Comparison of ENCODE assay signal across 27 mouse cellular contexts in the genomic region with DNA sequence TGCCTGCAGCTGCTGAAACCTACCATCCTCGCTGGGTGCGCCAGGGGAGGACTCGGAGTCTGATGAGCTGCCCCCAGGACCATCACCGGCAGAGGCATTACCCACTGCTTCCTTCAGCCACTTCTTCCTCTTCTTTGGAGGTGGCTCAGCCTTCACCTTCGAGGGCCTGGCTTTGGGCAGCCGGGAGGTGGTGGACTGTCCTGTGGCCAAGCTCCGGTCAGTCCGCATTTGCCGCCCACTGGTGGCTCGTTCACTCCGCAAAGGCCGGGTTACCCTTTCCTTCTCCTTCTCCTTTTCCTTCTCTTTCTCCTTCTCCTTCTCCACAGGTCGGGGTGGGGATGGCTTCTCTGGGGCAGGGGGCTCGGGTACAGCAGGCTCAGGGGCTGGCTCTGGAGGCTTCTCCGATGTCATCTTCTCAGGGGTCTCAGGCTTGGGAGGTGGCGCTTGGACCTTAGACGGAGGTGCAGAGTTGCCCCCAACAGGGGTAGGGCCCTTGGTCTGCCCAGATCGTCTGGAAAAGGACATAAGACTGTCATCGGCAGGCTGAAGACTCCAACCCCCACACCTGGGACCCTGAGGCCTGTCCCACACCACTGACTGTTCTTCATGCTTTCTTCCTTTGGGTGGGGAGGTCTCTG.
"Had no signal": no experiment of that assay in that cellular context is flagged by ENCODE, and none has a peak within 500 bp of the region (broad histone marks: within the 10 kb centered on the region; RNA-seq: fewer than 3 reads in every experiment).

No protein-coding gene starts in this region.

- ATAC-seq: forebrain, embryonic 14.5 days; forebrain, embryonic 15.5 days; forebrain, embryonic 16.5 days; forebrain, postnatal 0 days had no signal

- DNase-seq: cerebellum, adult 2 months; cerebellum, adult 8-10 months; cerebellum, adult 9-10 months; cerebellum, adult 9-11 months; cerebellum, postnatal 10 days; cerebellum, postnatal 14 days; cerebellum, postnatal 25 days; cerebellum, postnatal 36 days; embryo, embryonic 11 days; forebrain, postnatal 0 days; gastrocnemius, adult 2 months; gastrocnemius, postnatal 10 days; gastrocnemius, postnatal 14 days; gastrocnemius, postnatal 25 days; gastrocnemius, postnatal 36 days; heart, adult 18-20 months had no signal

- H3K4me2 ChIP-seq: embryonic facial prominence, embryonic 12.5 days; embryonic facial prominence, embryonic 13.5 days; embryonic facial prominence, embryonic 15.5 days; forebrain, embryonic 12.5 days; forebrain, embryonic 15.5 days had no signal

- H3K4me1 ChIP-seq: embryonic facial prominence, embryonic 10.5 days; embryonic facial prominence, embryonic 12.5 days; embryonic facial prominence, embryonic 13.5 days; embryonic facial prominence, embryonic 15.5 days; forebrain, embryonic 10.5 days; forebrain, embryonic 12.5 days; forebrain, embryonic 15.5 days had no signal

- H3K27ac ChIP-seq: embryonic facial prominence, embryonic 10.5 days; embryonic facial prominence, embryonic 12.5 days; embryonic facial prominence, embryonic 13.5 days; embryonic facial prominence, embryonic 15.5 days; forebrain, embryonic 10.5 days; forebrain, embryonic 12.5 days; forebrain, embryonic 15.5 days; gastrocnemius, adult 2 months; heart, adult 2 months had no signal

- H3K9ac ChIP-seq: embryonic facial prominence, embryonic 12.5 days; embryonic facial prominence, embryonic 13.5 days; embryonic facial prominence, embryonic 15.5 days; forebrain, embryonic 12.5 days; forebrain, embryonic 15.5 days; forebrain, postnatal 0 days had no signal

- H3K4me3 ChIP-seq: embryonic facial prominence, embryonic 10.5 days; embryonic facial prominence, embryonic 12.5 days; embryonic facial prominence, embryonic 13.5 days; embryonic facial prominence, embryonic 15.5 days; erythroblast, embryonic 14.5 days; forebrain, embryonic 10.5 days; forebrain, embryonic 12.5 days; forebrain, embryonic 15.5 days; gastrocnemius, adult 2 months; heart, adult 2 months had no signal

- H3K9me3 ChIP-seq: embryonic facial prominence, embryonic 10.5 days; embryonic facial prominence, embryonic 12.5 days; embryonic facial prominence, embryonic 13.5 days; embryonic facial prominence, embryonic 15.5 days; forebrain, embryonic 10.5 days; forebrain, embryonic 12.5 days; forebrain, embryonic 15.5 days had no signal

- H3K27me3 ChIP-seq: embryonic facial prominence, embryonic 12.5 days; embryonic facial prominence, embryonic 13.5 days; embryonic facial prominence, embryonic 15.5 days; forebrain, embryonic 12.5 days; forebrain, embryonic 15.5 days had no signal
